Mouse (Mus musculus) thymus, adult 2 months (tissue): ENCODE results near the gene Ass1. TPM values are rescaled to one million over a fixed set of nuclear protein-coding genes. Genes with fewer than 3 reads are reported as not detected.

Source experiments
- DNase-seq: peaks from one replicate; pipeline ENCODE4 v3.0.0; 2021
- H3K27ac ChIP-seq: fragments of 200-500 bp; 2 replicates; pipeline ENCODE4 v1.5.1; 2012; ENCODE audit warnings: low read length, control low read depth; ENCODE audit not compliant: control insufficient read depth, insufficient read depth
- H3K27me3 ChIP-seq: fragments of 200-500 bp; 2 replicates; pipeline ENCODE4 v1.6.1; 2012; ENCODE audit warnings: mild to moderate bottlenecking, low read length, moderate library complexity, mixed read lengths; ENCODE audit not compliant: control insufficient read depth, insufficient read depth
- H3K36me3 ChIP-seq: fragments of 200-500 bp; 2 replicates; pipeline ENCODE4 v1.6.1; 2012; ENCODE audit warnings: mild to moderate bottlenecking, low read length, moderate library complexity; ENCODE audit not compliant: control insufficient read depth, insufficient read depth
- H3K4me1 ChIP-seq: fragments of 200-500 bp; replicated peaks from 2 replicates; pipeline ENCODE4 v1.6.1; 2012; ENCODE audit warnings: low read length; ENCODE audit not compliant: control insufficient read depth, insufficient read depth
- H3K4me3 ChIP-seq: fragments of 200-500 bp; 2 replicates; pipeline ENCODE4 v1.5.1; 2012; ENCODE audit warnings: mild to moderate bottlenecking, low read length, control low read depth, moderate library complexity; ENCODE audit not compliant: control insufficient read depth, insufficient read depth
- CTCF ChIP-seq: fragments of 200-500 bp; IDR thresholded peaks from 2 replicates; pipeline ENCODE4 v1.5.1; 2012; ENCODE audit warnings: mild to moderate bottlenecking, control low read depth, low read length, moderate library complexity, borderline replicate concordance; ENCODE audit not compliant: control insufficient read depth, poor library complexity, insufficient read depth; ENCODE audit errors: extremely low read depth
- POLR2A ChIP-seq: fragments of 200-500 bp; IDR thresholded peaks from 2 replicates; pipeline ENCODE4 v1.6.1; 2012; ENCODE audit warnings: mild to moderate bottlenecking, low read length, control low read depth, moderate library complexity; ENCODE audit not compliant: control insufficient read depth, poor library complexity, insufficient read depth; ENCODE audit errors: extremely low read depth
- WGBS: fragments of 180-500 bp; shearing (Covaris S2); methylation state at CpG from one replicate; pipeline ENCODE4 v1.1.7; 2018; 5-methylcytosine and 5-hydroxymethylcytosine counted together
- polyA plus RNA-seq: library from polyadenylated mRNA; depleted of rRNA; stranded (reverse); fragments of >200 nt; gene quantifications from 2 replicates; pipeline ENCODE4 v1.2.3, GENCODE M21; 2012

The Ass1 gene
- polyA plus RNA-seq, 1 experiment: 36.3 TPM

GRCm38 (mm10) chr2:31477234-31478161 lies 7.5 kb downstream of the Ass1 start:
- no peaks in the 10 kb centered on the region for H3K27me3 ChIP-seq
- TF ChIP-seq POLR2A (no peak), CTCF (no peak)
- 92% methylated on average over 12 of the region's 12 CpGs for WGBS
- H3K27ac ChIP-seq: no peak overlapping the region
- H3K4me1 ChIP-seq: 0 out of 2 replicates have a peak, but pooled peaks cover 4% of the 10 kb centered on the region
- H3K4me3 ChIP-seq: no peak overlapping the region
- no peak for DNase-seq
- H3K36me3 ChIP-seq: no peaks in the 10 kb centered on the region

DNA sequence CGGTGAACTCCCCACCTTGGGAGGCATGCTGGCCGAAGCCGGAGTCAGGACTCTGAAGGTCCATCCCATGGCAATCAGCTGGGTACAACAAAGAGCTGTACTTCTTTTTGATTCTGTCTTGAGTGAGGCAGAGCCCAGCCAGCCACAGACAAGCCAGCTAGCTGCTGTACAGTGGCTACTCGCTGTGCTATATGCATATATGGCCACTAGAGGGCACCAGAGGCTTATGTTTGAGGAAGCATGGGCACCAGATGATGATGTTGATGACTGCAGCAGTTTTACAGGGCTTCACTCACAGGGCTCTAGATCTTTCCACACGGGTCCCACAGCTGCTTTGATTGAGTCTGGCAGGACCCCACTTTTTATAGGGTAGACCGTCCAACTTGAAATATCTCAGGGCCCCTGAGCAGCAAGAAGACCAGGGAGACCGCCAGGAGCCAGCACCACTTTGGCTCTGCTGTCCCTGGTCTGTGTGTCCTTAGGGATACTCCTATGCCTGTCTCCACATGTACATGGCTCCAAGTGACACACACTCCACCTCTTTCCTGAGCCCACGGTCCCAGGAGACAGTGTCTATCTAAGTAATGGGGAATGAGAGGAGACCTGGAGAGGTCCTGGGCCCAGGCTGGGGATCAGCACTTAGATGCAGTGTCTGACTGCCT lies 13.0 kb downstream of the Ass1 start:
- H3K36me3 ChIP-seq: no peaks in the 10 kb centered on the region
- H3K27me3 ChIP-seq: no peaks in the 10 kb centered on the region
- H3K27ac ChIP-seq: no peak overlapping the region
- H3K4me3 ChIP-seq: no peak overlapping the region
- WGBS: 46% methylated on average over 8 of the region's 8 CpGs
- peak; percentile 84 for DNase-seq
- H3K4me1 ChIP-seq: no peaks in the 10 kb centered on the region
- TF ChIP-seq CTCF (peak; percentile 56; the same call in 1 of the 2 replicates), POLR2A (no peak)

DNA sequence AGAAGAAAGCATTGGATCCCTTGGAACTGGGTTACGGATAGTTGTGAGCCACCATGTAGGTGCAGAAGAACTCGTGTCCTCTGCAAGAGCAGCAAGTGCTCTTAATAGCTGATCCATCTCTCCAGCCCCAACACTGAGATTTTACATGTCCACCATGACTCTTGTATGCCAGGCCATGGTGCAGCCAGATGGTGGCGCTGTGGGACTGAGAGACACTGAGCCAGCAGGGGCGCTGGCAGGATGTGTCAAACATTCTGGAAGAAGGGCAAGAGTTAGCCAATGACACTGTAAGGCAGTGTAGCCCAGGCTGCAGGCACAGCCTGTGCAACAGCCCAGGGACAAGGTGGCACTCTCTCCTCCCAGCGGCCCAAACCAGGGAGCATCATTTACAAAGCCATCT lies 14.2 kb downstream of the Ass1 start:
- Histone ChIP-seq H3K36me3 (no peaks in the 10 kb centered on the region), H3K4me3 (no peak overlapping the region), H3K4me1 (no peaks in the 10 kb centered on the region), H3K27me3 (no peaks in the 10 kb centered on the region), H3K27ac (no peak overlapping the region)
- 91% methylated on average over 5 of the region's 5 CpGs for WGBS
- no peak for TF ChIP-seq POLR2A
- peak; percentile 63; the same call in 1 of the 2 replicates for TF ChIP-seq CTCF
- peak; percentile 54 for DNase-seq

- Histone ChIP-seq H3K27me3 (no peaks in the 10 kb centered on the region), H3K4me1 (no peaks in the 10 kb centered on the region), H3K27ac (no peak overlapping the region), H3K4me3 (no peak overlapping the region), H3K36me3 (no peaks in the 10 kb centered on the region)
- DNase-seq: no peak
- WGBS: 92% methylated on average over 12 of the region's 12 CpGs
- TF ChIP-seq CTCF (no peak), POLR2A (no peak)
Observed at GRCm38 (mm10) chr2:31489166-31489565, 19.2 kb downstream of the Ass1 start.

GRCm38 (mm10) chr2:31490556-31490955 lies 20.5 kb downstream of the Ass1 start:
- H3K36me3 ChIP-seq: no peaks in the 10 kb centered on the region

DNA sequence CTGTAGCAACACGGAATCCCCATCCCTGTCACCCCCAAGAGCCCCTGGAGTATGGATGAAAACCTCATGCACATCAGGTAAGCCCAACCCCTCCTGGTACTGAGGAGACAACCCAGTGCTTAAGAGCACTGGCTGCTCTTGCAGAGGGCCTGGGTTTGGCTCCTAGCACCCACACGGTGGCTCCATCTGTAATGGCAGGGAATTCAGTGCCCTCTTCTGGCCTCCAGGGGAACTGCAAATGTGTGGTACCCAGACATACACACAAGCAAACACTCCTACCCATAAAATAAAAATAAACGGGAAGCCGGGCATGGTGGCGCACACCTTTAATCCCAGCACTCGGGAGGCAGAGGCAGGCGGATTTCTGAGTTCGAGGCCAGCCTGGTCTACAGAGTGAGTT lies 22.3 kb downstream of the Ass1 start:
- no peaks in the 10 kb centered on the region for H3K4me1 ChIP-seq
- no peak overlapping the region for H3K4me3 ChIP-seq
- DNase-seq: no peak
- H3K27me3 ChIP-seq: no peaks in the 10 kb centered on the region
- H3K27ac ChIP-seq: no peak overlapping the region
- WGBS: 97% methylated on average over 8 of the region's 8 CpGs
- TF ChIP-seq CTCF (no peak), POLR2A (no peak)
- no peaks in the 10 kb centered on the region for H3K36me3 ChIP-seq

More at GRCm38 (mm10) chr2:31490556-31490955, 20.5 kb downstream of the Ass1 start:
- TF ChIP-seq CTCF (no peak), POLR2A (no peak)
- WGBS: 95% methylated on average over 2 of the region's 2 CpGs
- Histone ChIP-seq H3K4me3 (no peak overlapping the region), H3K4me1 (no peaks in the 10 kb centered on the region), H3K27me3 (no peaks in the 10 kb centered on the region), H3K27ac (no peak overlapping the region)
- DNase-seq: no peak
